Mouse (Mus musculus): ENCODE results near the gene Ttc7. TPM values are rescaled to one million over a fixed set of nuclear protein-coding genes. Genes with fewer than 3 reads are reported as not detected.
A peak's percentile ranks its signal among the peaks of the same experiment; 100 is the strongest.
"Not testable (repeated sequence)": the region's sequence is repeated elsewhere in the genome, so short reads cannot be mapped to it uniquely, and the experiment has no call there.

The Ttc7 gene
- total RNA-seq, 2 experiments from 2014 or later = 11.7 to 13.7 TPM

GRCm38 (mm10) chr17:87285731-87286465, 3.2 kb downstream of the Ttc7 start:
- DNase-seq = no peak

GRCm38 (mm10) chr17:87286481-87287143, 3.9 kb downstream of the Ttc7 start:
- DNase-seq = no peak

- DNase-seq = no peak
Measured at GRCm38 (mm10) chr17:87287197-87287777, 4.6 kb downstream of the Ttc7 start.

GRCm38 (mm10) chr17:87288131-87288530, 5.4 kb downstream of the Ttc7 start:
- DNase-seq = no peak

- DNase-seq = no peak
Measured at GRCm38 (mm10) chr17:87289367-87289766, 6.7 kb downstream of the Ttc7 start.

GRCm38 (mm10) chr17:87291037-87291436, 8.4 kb downstream of the Ttc7 start:
- no peak for DNase-seq

- no peak for DNase-seq
Measured at GRCm38 (mm10) chr17:87291782-87292181, 9.1 kb downstream of the Ttc7 start.

- DNase-seq = no peak
Measured at GRCm38 (mm10) chr17:87293125-87293524, 10.4 kb downstream of the Ttc7 start.

GRCm38 (mm10) chr17:87295738-87296137, 13.1 kb downstream of the Ttc7 start:
- DNase-seq = no peak

GRCm38 (mm10) chr17:87296701-87297100, 14.0 kb downstream of the Ttc7 start:
- DNase-seq = not testable (repeated sequence)

GRCm38 (mm10) chr17:87298944-87299343, 16.3 kb downstream of the Ttc7 start:
- peak; percentile 35 for DNase-seq

- DNase-seq = no peak
Measured at GRCm38 (mm10) chr17:87300340-87300739, 17.7 kb downstream of the Ttc7 start.

- not testable (repeated sequence) for DNase-seq
Measured at GRCm38 (mm10) chr17:87301607-87302006, 18.9 kb downstream of the Ttc7 start.

GRCm38 (mm10) chr17:87302014-87302794, 19.5 kb downstream of the Ttc7 start:
- DNase-seq = peak; percentile 49

- no peak for DNase-seq
Measured at GRCm38 (mm10) chr17:87304151-87304894, 21.6 kb downstream of the Ttc7 start.

GRCm38 (mm10) chr17:87305065-87305464, 22.4 kb downstream of the Ttc7 start:
- no peak for DNase-seq

- no peak for DNase-seq
Measured at GRCm38 (mm10) chr17:87306746-87307145, 24.1 kb downstream of the Ttc7 start.

GRCm38 (mm10) chr17:87309073-87309788, 26.5 kb downstream of the Ttc7 start:
- no peak for DNase-seq

GRCm38 (mm10) chr17:87310497-87310896, 27.8 kb downstream of the Ttc7 start:
- DNase-seq = no peak

- no peak for DNase-seq
Measured at GRCm38 (mm10) chr17:87312351-87312750, 29.7 kb downstream of the Ttc7 start.

Measured in adrenal gland, postnatal 10 days (tissue).